Mouse (Mus musculus): Measurements from ENCODE around the gene Sun1.

Sun1 gene

GRCm38 (mm10) chr5:139199995-139200769, at the start of gene Sun1:
Sun1 (plus strand) TSS chr5:139200637.
- peak; percentile 99 for DNase-seq

GRCm38 (mm10) chr5:139160899-139161298, 39.5 kb upstream of the Sun1 start:
- DNase-seq: no peak

DNA sequence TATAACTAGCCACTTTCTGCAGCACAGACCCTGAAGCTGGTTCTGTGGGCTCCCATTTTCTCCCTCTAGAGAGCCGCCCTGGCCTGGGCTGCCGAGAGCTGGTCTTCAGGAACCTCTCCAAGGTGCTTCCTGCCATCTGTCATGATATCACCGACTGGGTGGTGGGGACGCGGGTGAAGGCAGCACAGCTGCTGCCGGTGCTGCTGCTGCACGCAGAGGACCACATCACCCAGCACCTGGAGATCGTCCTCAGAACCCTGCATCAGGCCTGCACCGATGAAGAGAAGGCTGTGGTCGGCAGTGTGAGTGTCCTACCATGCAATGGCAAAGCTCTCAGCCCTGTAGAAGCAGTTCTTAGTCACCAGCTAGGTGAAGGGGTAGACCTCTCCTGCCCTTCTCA, 38.8 kb upstream of the Sun1 start:
- DNase-seq: no peak

GRCm38 (mm10) chr5:139166781-139167361, 33.6 kb upstream of the Sun1 start:
- no peak for DNase-seq

DNA sequence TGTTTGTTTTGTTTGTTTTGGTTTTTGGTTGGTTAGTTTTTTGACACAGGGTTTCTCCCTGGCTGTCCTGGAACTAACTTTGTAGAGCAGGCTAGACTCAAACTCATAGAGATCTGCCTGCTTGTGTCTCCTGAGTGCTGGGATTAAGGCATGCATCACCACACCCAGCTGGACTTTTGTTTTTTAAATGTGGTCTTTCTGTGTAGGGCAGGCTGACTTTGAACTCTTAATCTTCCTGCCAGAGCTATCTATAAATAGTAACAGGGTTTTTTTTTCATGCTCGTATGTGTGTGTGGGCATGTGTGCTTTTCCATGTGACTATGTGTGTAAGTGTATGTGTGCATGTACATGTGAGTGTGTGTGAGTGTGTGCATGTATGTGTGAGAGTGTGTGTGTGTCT, 32.9 kb upstream of the Sun1 start:
- no peak for DNase-seq

GRCm38 (mm10) chr5:139171929-139172328, 28.5 kb upstream of the Sun1 start:
- no peak for DNase-seq

DNA sequence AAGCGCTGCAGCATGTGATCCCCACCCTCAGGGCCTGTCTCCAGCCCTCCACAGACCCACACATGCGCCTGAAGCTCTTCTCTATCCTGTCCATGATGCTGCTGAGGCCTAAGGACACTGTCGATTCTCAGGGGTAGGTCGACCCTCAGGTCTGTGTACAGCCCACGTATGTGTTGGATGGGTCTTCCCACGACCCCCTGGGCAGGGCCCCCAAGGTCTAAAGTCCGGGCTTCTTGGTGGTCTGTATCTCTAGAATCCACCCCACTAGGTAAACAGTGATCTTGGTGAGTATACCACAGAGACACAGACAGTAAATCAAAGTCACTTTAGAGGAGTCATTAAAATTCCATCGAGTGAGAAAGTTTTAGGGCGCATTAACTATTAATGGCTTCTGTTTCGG, 26.3 kb upstream of the Sun1 start:
- no peak for DNase-seq

DNA sequence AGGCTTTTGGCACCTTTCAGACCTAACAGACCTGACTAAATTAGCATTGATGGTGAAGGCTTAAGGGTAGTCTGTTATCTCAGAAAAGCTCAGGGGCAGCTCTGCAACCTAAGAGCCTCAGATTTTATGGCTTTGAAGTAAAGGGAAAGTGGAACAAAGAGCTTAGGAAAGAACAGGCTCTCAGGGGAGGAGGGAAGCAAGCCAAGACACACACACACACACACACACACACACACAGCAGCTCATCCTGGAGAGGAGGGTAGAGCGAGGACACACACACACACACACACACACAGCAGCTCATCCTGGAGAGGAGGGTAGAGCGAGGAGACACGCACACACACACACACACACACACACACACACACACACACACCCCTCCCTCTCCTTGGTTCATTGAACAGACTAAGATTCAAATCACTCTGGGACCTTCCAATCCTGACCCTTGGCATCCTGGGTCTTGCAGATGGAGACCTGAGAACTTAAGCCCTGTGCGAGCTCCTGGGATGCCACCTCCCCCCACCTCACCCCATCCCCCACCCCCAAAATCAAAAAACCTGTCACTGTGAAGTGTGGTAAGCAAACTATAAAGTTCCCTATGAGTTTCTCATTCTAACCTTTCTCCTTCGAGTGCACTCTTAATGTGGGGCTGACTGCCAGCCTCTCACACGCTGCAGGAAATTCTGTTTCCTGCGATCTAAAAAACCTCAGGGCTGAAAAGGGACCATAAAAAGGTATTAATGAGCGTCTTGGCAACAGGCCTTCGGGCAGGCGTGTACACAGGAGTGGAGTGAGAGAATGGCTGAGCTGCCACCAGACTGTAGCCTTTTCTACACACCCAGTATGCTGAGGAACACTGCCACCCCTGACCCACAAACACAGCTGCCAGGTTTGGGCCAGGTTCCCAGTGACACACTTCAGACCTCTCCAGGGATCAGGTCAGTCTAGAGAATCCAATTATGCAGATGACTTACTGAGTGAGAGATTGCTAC, 25.6 kb upstream of the Sun1 start:
- no peak for DNase-seq

- peak; percentile 71 for DNase-seq
Observed at GRCm38 (mm10) chr5:139178895-139179631, 21.4 kb upstream of the Sun1 start.

DNA sequence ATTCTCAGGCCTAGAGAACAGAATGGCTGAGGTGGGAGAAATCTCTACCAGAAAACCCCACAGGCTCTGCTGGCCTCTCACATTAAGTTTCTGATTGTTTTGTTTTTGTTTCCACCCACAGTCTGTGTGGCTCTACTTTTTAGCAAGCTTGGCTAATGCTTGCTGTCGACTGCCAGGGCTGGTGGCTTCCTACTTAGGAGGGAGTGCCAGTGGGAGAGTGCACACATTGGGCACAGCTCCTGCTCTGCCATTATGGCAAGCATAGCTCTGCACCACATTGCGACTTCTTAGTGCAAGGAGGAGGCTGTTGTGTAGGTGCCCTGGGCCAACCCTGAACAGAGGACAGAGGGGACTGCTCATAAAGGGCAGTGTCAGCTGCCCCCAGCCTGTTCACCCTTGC, 17.3 kb upstream of the Sun1 start:
- peak; percentile 21 for DNase-seq

- no peak for DNase-seq
Observed at GRCm38 (mm10) chr5:139183601-139184000, 16.8 kb upstream of the Sun1 start.

DNA sequence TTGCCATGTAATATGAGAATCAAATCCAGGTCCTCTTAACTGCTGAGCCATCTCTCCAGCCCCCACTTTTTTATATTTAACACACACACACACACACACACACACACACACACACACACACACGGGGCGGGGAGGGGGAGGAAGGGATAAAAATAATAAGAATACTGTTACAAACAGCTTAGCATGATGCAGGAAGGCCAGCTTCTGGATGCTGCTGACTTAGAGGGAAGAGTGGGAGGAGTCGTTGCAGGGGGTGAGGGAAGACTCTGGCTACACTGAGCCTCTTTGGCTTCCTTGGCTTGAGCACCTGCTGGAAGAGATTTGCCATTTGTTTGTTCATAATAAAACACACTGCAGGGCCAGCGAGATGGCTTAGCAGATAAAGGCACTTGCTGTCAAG, 15.5 kb upstream of the Sun1 start:
- DNase-seq: no peak

DNA sequence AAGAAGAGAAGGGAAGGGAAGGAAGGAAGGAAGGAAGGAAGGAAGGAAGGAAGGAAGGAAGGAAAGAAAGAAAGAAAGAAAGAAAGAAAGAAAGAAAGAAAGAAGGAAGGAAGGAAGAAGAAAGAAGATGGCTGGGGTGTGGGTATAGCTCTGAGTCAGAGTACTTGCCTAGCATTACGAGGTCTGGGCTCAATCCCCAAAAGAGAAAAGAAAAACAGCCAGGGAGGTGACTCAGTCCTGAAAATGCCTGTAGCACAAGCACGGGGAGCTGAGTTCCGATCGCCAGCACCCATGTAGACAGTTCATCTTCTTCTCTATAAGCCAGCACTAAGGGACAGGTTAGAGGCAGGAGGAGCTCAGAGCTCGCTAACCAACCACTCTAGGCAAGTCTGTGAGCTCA, 10.7 kb upstream of the Sun1 start:
- no peak for DNase-seq

DNA sequence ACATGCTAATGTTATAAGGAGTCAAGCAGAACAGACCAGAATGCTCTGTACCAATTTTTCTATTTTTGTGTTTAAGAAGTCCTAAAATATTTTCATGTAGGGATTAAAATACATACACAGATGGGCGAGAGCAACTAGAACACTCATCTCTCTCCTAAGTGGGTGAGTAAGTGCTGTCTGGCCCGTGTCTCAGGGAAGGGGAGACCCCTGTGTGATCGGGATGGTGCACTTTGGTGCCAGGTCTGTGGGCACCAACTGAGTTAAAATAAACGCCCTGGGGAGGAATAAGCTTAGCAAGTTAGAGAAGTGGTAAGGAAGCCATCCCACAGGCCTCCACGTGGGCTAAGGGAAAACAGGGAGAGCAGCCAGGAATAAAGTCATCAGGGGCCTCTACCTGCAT, 9.5 kb upstream of the Sun1 start:
- DNase-seq: peak; percentile 71

- DNase-seq: no peak
Observed at GRCm38 (mm10) chr5:139198779-139199178, 1.7 kb upstream of the Sun1 start.

DNA sequence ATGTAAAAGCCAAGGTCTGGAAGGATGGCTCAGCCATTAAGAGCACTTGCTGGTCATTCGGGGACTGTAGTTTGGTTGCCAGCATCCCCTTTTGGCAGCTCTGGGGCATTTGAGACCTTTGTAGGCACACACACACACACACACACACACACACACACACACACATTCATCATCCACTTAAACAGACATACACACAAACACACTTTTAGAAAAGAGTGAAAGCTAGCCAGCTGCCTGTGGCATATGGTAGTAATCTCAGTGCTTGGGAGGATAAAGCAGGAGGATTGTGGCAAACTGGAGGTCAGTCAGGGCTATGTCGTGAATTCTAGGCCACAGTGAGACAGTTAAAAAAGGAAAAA, 822 bp upstream of the Sun1 start:
- DNase-seq: no peak

DNA sequence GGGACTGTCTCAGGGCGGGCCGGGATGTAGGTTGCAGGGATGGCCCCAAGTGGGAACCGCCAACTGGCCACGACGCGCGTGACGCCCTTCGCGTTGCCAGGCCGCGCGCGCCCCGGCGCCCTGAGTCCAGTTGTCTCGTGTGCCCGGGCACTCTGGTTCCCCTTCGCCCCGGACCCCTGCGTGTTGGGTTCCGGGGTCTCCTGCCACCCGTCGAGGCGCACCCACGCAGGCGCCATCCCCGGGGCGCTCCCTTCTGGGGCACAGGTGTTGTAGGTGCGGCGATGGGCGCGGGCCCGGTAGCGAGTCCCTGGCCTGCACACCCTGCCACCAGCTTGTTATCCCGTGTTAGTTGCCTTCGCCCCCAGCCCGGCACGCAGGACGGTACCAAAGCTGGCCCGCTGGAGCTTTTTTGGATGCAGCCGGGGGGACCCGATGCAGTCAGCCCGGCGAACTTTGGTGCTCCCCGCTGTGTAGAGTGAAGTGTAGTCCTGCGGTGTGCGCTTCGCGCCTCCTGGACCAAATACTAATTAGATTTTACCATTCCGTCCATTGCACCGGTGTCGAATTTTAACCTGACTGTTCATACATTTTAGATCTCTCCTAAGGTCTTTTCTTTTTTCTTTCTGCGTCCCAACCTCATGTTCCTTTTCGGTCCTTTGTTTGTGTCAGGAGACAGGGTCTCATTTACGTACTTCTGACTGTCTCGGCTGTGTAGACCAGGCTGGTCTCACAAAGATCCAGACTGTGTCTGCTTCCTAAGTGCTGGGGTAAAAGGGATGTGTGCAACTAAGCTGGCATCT, 533 bp downstream of the Sun1 start:
- DNase-seq: no peak

GRCm38 (mm10) chr5:139202127-139202526, 1.7 kb downstream of the Sun1 start:
- DNase-seq: peak; percentile 49

DNA sequence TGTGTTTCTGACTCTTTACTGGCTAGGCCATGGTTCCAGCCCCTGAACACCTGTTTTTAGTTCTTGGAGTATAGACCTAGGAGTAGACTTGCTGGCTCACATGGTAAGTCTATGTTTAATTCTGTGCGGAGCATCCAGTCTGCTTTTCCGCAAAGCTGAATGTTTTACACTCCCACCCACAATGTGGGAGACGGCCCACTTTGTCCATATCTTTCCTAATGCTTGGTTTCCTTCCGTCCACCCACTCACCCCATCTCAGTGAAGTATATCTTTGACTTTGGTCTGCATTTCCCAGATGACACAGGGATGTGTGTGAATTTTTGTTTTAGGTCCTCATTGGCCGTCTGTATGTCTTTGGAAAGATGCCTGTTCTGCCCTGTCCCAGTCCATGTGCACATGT, 2.9 kb downstream of the Sun1 start:
- DNase-seq: peak; percentile 73

DNA sequence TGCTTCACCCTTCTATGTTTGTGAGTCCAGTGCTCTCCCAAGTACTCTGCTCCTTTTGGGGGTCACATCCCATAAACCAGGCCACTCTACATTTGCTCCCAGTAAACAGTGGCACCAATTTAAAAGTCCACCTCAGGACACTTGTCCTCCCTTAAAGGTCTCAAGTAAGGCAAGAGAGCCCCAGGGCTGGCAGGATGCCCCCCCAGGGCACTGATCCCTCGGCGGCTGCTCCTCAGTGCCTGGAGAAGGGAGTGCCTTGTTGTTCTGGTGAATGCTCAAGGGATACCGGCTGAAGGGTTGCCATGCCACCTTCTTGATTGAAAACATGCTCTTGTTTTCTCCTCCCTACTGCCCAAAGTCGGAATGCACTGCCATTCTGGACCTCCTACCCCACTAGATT, 5.6 kb downstream of the Sun1 start:
- DNase-seq: no peak

DNA sequence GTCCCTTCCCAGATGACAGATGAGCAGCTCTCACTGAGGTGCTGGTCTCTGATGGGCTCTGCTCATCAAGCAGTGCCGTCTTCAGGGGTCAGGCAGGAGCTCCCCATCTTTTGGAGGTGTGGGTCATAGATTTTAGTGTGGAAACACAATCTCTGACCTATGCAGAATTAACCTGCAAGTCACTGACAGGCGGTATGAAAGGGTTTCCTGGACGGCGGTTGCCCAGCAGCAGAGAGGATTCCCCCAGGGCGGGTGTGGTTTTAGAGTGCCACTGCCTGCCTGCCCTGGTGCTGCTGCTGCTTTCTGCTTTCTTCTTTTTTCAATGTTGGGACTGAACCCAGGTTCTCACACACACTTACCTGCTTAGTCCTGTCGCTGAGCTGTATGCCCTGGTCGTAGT, 6.1 kb downstream of the Sun1 start:
- DNase-seq: no peak

DNA sequence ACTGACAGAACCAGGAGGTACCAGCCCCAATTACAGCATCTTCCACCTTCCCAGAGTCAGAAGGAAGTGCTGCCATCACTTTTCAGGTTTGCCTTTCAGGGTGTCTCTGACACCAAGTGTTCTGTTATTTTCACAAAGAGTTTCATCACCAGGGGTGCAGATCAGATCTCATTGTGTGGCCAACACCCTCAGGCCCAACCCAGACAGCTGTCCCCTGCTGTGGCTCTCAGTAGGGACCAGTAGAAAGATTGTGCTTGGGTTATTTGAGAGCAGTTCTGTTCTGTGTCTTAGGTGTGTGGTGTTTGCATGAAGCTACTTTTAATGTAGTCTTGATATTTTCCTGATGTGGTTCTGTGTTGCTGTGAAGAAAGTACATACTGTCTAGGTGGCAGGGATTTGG, 7.7 kb downstream of the Sun1 start:
- DNase-seq: no peak

All from right cerebral cortex, adult 18-20 months (tissue).